Mouse (Mus musculus) adrenal gland, postnatal 0 days (tissue): ENCODE results near the gene Sh2d2a. TPM values are rescaled to one million over a fixed set of nuclear protein-coding genes. Genes with fewer than 3 reads are reported as not detected.

ENCODE experiments used
- polyA plus RNA-seq: library from polyadenylated mRNA; unstranded; fragments of >200 nt; fragmentation: Nextera tagmentation; extraction: Ambion mirVana; gene quantifications from 2 replicates; pipeline ENCODE4 v1.2.1, GENCODE M21; 2015

Gene Sh2d2a
- polyA plus RNA-seq: 0.21 TPM in 1 of 2 replicates, not detected in the other

GRCm38 (mm10) chr3:87846650-87847110, at the start of gene Sh2d2a:
Gene Sh2d2a, plus strand, starts transcription at chr3:87846755.

DNA sequence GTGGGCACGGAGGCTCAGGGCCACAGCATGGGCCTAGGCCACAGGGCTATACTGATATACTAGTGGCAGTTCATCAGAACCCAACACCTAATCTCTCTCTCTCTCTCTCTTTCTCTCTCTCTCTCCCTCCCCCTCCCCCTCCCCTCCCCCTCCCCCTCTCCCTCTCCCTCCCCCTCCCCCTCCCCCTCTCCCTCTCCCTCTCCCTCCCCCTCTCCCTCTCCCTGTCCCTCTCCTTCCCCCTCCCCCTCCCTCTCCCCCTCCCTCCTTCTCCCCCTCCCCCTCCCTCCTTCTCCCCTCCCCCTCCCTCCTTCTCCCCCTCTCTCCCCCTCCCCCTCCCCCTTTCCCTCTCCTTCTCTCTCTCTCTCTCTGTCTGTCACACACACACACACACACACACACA, 22.3 kb upstream of the Sh2d2a start, which contains the start of gene Pear1:
TSS of gene Pear1 (minus strand) at position 101 of the 400 bp plus-strand sequence.

DNA sequence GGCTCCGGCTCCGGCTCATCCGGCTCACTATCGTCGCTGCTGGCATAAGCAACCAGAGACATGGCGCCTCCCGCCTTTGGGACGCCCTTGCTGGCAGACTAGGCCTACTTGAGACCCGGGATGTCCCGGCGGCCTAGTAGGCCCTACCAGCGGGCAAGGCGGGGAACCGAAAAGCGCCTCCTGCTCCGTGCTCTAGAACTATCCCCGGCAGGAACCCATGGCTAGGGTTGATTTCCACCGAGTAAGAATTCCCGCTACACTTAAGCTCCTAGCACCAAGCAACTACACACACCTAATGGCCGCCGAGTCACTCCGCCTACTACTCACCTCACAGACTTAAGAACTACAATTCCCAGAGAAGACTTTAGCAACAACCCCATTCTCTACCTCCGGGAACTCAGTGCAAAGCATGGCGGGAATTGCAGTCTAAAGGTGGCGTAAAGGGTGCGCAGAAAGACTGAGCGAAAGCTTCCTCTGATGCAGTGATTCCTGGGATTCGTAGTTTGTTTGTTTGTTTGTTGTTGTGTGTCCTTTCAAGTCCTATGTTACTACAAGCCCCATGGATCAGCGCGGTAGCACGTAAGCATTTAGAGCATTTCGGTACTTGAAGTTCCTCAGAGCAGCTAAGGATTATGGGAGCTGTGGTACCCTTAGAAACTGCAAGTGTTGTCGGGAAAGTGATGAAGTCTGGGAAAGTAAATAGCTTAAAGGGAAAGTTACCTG, 38.9 kb downstream of the Sh2d2a start, which contains the start of gene Prcc:
TSS of gene Prcc (minus strand) at position 328 of the 723 bp plus-strand sequence.

Other genes starting within 250 kb of the Sh2d2a start
- 10.5 and 12.4 TPM in 2 replicates for gene Arhgef11, start 229.2 kb upstream of the Sh2d2a start, polyA plus RNA-seq
- 0.28 and 0.58 TPM in 2 replicates for gene Lrrc71, start 98.1 kb upstream of the Sh2d2a start, polyA plus RNA-seq
- 29.0 and 133 TPM in 2 replicates for gene Ntrk1, start 51.6 kb upstream of the Sh2d2a start, polyA plus RNA-seq
- gene Insrr, start 49.8 kb upstream of the Sh2d2a start, polyA plus RNA-seq: 0.87 and 3.3 TPM in 2 replicates
- gene Pear1, start 22.4 kb upstream of the Sh2d2a start, polyA plus RNA-seq: 17.6 and 20.3 TPM in 2 replicates
- 12.9 and 13.1 TPM in 2 replicates for gene Prcc, start 38.9 kb downstream of the Sh2d2a start, polyA plus RNA-seq
- 129 and 149 TPM in 2 replicates for gene Hdgf, start 59.6 kb downstream of the Sh2d2a start, polyA plus RNA-seq
- 101 and 121 TPM in 2 replicates for gene Mrpl24, start 72.8 kb downstream of the Sh2d2a start, polyA plus RNA-seq
- gene Isg20l2, start 83.6 kb downstream of the Sh2d2a start, polyA plus RNA-seq: 17.3 and 22.7 TPM in 2 replicates
- 9.1 and 14.5 TPM in 2 replicates for gene Rrnad1, start 84.0 kb downstream of the Sh2d2a start, polyA plus RNA-seq
- gene Crabp2, start 101.9 kb downstream of the Sh2d2a start, polyA plus RNA-seq: 6.4 and 11.8 TPM in 2 replicates
- 6.7 and 8.3 TPM in 2 replicates for gene Nes, start 124.3 kb downstream of the Sh2d2a start, polyA plus RNA-seq
- 5.2 and 9.7 TPM in 2 replicates for gene Bcan, start 153.5 kb downstream of the Sh2d2a start, polyA plus RNA-seq
- 0.11 TPM in 1 of 2 replicates, not detected in the other for gene Hapln2, start 180.8 kb downstream of the Sh2d2a start, polyA plus RNA-seq
- 15.4 and 16.1 TPM in 2 replicates for gene Gpatch4, start 196.4 kb downstream of the Sh2d2a start, polyA plus RNA-seq
- gene Naxe, start 211.7 kb downstream of the Sh2d2a start, polyA plus RNA-seq: 197 and 241 TPM in 2 replicates
- not detected in 2 replicates for gene Ttc24, start 231.5 kb downstream of the Sh2d2a start, polyA plus RNA-seq
- gene Iqgap3, start 235.2 kb downstream of the Sh2d2a start, polyA plus RNA-seq: 3.7 and 3.8 TPM in 2 replicates